Mouse (Mus musculus) adrenal gland, adult (tissue): ENCODE data around the gene Ms4a10.

Source experiments
- DNase-seq, 2 experiments: peaks; one replicate each; pipeline ENCODE4 v3.0.0; 2022 to 2023; ENCODE audit warnings: low spot score in 1 of 2; ENCODE audit not compliant: inconsistent age in 2 of 2

The Ms4a10 gene

DNA sequence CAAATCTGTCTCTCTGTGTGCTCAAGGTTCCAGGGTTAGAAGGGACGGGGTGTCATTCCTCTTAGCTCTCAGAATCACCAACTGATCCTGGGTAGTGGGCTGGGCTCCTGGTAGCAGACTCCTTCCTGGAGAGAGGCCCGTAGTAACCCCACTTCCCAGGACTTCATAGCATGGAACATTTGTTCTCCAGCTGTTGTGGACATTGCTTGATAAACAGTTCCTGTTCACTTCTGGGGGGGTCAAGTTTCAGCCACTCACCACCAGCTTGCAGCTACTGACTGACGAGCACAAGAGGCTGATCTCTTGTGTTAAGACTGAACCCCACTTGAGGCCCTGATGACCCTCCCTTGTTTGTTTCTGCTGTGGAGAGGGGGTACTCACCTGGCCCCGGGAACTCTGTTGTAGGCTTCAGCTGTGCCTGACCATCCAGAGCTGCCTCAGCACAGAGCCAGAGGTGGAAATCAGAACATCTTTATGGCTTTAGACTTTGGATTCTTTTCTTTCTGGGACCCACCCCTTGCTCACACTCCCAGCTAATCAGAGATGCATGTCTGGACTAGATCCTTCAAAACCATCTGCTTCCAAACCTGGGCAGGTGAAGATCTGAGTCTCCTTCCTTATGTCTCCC is at the start of gene Ms4a10:
Gene Ms4a10, minus strand, starts transcription at position 433 of the 628 bp plus-strand sequence.
- DNase-seq = peak in 1 of 2 experiments; percentile 67

DNA sequence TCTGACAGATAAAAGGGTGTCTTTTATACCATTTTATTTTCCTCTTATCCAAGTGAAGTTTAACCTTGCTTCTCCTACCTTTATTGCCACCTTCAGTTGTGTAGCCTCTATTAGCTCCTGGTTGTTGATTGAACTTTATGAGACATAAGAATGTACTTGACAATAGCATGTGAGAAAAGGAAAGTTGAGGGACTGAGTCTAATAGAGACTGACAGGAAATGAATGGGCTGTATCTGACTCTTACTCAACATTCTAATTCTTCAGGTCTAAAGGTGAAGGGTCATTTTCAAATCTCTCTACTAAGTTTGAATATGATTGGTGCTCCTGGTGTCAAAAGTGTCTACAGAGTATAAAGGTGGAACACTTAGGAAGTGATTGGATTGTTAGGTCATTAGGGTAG is 47.9 kb upstream of the Ms4a10 start:
- no peak for DNase-seq

DNA sequence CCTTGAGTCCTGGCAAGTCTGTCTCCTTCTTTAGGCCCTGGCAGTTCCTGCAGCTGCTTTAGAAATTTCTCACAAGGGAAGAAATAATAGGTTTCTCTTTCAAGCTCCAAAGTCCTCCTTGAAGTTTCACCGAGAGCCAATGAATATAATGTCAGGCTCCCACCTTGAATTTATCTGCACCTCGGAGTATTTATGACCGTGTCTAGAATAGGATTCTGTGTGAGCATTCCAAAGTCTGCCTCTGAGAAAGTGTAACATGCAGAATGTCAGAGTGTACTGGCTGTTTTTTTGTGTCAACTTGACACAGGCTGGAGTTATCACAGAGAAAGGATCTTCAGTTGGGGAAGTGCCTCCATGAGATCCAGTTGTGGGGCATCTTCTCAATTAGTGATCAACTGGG is 43.4 kb upstream of the Ms4a10 start, which contains the start of gene Ms4a18:
Gene Ms4a18, minus strand, starts transcription at position 141 of the 400 bp plus-strand sequence.
- DNase-seq = no peak

DNA sequence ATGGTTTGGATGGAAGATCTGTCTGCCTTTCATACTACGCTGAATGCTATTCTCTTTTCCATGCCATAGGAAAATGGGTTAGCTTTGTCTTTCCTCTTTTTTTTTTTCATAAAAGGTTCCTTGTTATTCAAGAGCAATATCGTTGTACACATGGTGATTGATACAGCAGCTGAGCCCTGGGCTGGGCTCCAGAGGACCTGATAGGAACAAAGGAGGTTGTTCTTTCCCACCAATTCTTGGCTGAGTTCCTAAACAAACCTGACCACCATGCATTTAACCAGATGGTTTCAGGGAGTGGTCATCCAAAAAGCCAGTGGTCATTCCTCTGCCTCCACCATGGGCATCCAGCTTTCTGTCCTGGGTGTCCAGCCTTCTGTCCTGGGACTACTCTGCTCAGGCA is 42.8 kb upstream of the Ms4a10 start:
- DNase-seq = peak in 1 of 2 experiments; percentile 10

DNA sequence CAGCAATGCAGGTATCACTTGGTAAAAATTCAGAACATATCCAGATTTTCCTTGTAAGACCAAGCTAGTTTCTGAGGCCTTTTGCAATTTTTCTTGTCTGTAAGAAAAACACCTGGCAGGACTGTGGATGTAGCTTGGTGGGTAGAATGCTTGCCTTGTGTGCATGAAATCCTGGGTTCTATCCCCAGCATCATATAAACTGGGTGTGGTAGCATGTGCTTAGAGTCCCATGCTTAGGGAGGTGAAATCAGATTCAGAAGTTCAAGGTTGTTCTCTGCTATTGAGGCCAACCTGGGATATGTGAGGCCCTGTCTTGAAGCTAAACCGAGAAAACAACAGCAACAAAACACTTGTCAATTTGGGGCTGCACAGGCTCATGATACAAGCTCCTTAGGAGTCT is 41.5 kb upstream of the Ms4a10 start:
- no peak for DNase-seq

DNA sequence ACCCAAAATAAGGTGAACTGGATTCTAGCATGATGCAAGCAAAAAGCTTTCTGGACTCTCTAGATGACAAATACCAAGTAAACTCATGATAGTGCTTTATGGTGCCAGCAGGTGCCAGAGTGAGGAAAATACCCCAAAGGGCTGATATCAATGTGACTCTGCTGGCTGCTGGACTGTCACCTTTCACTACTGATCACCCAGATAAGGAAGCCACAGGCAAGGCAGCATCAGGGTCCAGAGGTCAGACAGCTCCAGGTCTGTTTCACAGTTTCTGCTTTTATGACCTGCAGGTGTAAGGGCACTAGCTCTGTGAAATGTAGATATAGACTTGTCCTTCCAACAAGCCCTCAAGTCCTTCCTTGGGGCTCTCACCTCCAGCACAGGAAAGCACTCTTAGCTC is 41.0 kb upstream of the Ms4a10 start:
- DNase-seq = no peak

DNA sequence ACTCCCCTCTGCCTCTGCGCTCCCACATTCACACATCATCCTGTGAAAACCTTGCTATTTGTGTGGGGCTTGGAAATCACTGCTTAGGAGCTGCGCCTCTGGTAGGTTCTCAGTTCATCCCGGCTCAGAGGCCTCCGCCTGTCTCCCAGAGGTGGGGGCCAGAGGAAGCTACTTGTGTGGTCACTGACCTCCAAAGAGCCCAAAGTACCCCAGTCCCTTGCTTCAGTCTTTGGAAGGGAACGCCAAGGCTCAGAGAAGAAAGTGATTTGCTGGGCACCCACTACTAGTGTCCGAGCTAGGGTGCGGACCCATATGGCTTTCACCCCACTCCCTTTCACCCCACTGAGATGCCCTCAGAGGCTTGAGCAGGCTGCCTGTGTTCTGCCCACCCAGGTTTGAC is 18.7 kb upstream of the Ms4a10 start, which contains the start of gene Ms4a15:
Gene Ms4a15, minus strand, starts transcription at position 101 of the 400 bp plus-strand sequence.
- no peak for DNase-seq

DNA sequence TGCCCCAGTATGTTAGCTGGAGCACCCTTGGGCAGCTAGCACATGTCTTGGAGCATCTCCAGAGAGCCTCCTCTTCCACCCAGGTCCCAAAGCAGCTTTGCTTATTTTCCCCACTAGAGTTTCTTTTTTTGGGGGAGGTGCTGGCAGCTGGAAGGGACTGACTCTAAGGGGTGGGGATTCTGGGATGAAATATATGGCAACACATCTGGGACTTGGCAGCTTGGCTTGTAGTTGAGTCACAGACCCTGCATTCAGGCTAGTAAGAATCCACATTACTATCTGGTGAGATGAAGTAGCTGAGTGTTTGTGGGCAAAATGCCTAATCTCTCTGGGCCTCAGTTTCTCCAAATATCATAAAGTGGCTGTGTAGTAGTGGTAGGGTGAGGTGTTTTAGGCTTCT is 17.4 kb upstream of the Ms4a10 start:
- DNase-seq = no peak

DNA sequence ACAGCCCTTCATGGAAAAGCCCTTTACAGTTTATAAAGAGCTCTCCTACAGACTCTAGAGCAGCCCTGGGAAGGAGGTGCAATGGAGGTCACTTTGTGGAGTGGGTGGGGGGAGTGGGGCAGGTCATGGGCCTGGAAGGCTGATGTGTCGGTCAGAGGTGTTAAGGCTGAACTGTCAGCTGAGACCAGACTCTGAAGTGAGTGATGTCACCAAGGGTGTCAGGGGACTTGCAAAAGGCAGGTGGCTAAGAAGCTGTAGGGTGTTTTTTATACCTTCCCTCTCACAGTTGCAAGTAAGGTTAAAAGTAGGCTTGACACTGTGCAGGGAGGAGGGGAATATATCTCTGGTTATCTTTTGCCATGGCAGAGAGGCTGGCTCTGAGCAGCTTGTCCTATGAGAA is 16.3 kb upstream of the Ms4a10 start:
- no peak for DNase-seq

DNA sequence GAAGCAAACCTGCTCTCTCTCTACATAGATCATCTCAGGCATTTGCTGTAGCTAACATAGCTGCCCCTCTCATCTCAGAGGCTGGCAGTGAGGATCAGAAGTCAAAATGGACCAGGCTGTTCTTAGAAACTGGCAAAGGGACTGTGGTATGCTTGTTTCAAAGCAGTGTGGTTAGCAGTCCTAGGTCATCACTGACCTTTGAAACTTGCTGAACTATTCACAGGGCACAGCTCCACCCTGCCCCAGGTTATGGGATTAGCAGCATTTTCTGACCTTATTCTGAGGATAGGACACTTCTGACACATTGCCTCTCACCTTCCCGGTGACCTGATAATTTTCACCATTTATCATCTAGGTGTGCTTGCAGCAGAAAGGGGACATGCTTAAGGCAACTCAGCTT is 14.1 kb upstream of the Ms4a10 start:
- no peak for DNase-seq

DNA sequence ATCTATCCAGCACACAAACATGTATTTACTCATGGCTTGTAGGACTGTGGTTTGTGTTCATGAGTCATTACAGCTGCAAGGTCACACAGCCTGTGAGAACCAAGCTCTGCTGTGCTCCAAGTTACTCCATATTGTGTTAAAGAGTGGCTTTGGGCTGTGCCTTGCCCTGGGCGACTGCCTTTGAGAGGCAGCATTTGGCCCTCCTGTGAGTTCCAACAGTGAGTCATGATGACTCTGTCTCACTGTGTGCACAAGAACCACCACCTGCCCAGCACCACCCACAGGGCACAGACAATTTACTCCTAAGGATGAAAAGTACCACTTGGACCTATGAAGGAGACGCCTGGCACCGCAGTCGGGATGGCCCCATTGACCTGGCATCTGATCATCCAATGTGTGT is 11.4 kb upstream of the Ms4a10 start:
- DNase-seq = peak; percentile 47 to 73

DNA sequence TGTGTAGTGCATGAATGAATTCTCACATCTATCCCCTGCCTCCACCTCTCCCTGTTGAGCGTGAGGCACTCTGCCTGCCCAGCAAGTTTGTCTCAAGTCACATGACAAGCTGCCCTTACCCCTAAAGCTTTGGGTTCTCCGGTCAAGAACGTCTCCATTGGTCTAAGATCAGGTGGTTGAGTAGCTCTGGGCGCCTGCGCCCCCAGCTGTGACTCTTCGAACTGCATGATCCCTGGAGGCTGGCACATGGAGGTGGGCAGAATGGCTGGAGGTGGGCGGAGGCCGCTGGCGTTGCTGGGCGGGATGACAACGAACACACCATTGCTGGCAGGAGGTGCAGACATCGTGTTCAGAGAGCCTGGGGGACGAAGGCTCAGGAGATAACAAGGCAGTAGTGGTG is 10.1 kb upstream of the Ms4a10 start:
- no peak for DNase-seq

DNA sequence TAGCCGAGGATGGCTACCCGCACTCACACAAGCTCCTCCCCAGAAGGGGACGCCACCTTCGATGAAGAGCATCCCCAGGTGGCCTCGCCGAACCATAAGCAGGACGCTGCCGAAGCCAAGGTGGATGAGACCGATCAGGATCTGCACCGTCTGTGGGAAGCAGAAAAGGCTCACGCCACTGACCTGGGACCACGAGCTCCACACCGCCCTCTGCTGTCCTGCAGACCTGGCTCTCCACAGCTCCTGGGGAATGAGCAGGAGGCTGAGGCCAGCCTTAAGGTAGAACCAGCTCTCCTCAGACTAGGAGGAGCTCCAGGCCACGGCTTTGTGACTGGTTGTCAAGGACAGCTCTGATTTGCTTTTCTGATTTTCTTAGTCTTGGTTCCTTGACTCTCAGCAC is 8.7 kb upstream of the Ms4a10 start:
- peak; percentile 42 to 79 for DNase-seq

DNA sequence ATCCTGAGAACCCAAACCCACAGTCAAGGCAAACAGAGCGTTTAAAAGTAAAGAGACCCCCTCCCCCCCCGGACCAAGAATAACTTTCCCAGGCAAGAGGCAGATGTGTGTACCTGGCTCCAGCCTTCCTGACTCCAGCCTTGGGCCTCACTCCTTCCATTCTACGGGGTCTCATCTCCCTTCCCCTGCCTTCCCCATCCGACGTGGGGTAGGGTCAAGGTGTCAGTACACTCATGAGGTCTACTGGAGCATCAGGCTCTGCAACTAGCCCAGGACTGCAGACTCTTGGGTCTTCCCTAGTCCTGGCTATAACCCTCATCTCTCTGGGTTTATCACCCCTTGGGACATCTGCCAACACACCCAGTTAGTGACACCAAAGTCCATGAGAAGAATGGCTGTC is 5.7 kb upstream of the Ms4a10 start:
- no peak for DNase-seq

DNA sequence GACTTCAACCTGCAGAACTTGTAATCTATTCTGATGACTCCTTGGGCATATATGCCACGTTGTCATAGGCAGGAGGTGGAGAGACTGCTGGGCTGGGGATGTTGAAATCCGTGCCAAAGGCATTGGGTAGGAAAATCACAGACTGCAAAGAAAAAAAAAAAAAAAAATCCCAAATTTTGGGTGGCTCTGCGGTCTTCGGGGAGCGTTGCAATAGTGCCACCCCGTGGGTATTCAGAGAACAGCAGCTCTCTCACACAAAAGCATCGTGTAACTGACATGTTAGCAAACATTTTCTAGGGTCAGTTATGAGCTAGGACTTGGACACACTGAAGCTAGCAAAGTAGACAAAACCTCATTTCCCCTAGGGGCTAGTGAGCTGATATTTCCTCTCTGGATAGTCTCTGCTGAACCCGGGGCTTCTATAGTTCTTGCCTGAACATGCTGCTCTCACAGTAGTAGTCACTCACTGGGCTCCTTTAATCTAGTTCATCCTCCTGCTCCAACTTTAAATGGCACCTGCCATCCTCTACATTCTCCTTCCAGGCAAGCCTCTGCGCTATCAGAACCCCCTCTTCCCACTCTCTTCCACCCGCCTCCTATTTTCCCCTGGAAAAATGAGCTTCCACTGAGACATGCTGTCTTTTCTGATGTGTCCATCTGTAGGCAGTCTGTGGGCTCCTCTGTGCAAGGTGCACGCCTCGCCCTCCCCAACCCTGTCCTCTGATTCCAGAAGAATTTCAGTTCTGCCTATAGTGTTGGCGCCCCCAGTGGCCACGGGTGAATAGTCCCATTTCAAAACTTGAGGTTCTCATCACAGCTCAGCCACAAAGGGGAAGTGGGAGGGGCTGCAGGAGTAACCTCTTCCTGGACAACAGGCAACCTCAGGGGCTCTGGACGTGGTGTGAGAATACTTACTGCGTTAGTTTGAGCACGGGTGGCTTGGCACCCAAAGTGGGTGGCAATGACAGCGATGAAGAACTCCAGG is 5.0 kb upstream of the Ms4a10 start:
- DNase-seq = peak; percentile 72 to 89

DNA sequence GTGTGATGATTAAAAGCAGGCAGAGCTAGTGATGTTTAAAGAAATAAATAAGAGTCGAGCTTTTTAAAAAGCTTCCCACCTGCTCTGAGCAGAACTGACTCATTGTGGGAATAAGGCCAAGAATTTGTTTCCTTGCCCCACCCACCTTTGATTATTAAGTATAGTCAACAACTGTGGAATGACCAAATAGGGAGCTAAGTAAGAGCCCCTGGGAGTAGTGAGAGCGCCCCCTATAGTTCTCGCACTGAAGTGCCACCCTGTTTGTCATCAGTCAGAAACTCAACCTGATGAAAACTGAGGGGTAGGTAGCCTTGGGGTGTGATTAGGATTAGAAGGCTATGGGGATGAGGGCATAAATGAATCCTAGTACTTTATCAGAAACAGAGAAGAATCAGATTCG is 1.8 kb upstream of the Ms4a10 start:
- peak in 1 of 2 experiments; percentile 81 for DNase-seq

DNA sequence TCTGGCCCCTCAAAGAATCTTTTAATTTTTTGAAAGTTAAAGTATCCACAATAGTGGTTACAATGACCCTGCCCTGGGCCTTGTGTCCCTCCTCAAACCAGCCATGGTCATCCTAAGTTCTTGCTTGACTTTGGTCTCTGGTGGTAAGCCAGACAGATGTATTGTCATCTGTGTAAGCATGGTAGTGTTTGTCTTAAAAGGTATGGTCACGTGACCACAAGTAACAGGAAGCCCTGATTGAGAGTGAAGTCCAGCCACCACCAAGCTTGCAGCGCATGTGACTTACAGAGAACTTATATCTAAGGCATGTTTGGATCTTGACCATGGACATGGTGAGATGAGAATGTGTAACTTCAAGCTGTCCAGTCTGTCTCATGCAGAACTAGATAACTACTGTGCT is 717 bp upstream of the Ms4a10 start:
- DNase-seq = no peak

DNA sequence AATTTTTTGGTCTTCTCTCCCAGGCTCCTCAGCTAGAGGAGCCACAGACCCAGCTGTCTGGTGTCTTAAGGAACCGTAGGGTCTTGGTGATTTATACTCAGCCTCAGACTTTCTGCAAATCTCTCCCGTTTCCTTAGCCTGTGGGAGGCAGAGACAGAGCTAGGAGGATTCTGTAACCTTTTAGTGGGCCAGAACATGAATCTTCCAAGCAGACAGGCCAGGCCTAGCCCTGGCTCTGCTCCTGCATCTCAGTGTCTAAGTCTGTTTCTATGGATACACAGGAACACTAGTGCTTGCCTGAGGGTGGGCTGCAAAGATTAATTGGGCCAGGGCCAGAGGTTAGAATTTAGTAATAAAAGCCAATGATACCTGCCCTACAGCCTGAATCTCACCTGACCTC is 1.3 kb downstream of the Ms4a10 start:
- DNase-seq = no peak

DNA sequence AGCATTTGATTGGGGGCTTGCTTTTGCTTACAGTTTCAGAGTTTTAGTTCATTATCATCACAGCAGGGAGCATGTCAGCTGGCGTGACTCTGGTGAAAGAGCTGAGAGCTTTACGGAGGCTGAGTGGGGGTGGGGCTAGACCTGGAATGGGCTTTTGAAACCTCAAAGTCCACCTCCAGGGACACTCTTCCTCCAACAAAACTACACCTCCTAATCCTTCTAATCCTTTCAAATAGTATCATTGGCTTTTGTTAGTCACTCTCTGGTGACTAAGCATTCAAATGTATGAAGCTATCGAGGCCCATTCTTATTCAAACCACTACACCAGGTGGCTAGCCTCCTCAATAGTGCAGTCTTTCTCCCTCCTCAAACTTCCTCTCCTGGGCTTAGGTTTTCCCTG is 1.8 kb downstream of the Ms4a10 start:
- DNase-seq = no peak

DNA sequence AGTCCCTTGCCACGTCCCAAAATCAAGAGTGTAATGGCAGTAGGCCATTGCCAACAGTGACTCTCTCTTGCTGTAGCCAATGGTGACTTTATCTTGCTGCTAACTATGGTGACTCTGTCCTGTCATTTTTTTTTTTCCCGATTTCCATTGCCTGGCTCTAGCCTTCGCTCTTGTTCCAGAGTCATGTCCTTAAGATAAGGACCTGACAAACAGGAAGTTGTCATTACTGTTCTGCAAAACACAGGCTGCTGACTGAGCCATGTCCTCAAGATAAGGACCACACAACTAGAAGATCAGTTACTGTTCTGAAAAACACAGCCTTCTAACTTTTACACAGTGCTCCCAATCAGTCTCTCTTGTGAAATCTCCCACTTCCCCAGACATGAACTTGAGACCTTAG is 4.0 kb downstream of the Ms4a10 start:
- DNase-seq = no peak

DNA sequence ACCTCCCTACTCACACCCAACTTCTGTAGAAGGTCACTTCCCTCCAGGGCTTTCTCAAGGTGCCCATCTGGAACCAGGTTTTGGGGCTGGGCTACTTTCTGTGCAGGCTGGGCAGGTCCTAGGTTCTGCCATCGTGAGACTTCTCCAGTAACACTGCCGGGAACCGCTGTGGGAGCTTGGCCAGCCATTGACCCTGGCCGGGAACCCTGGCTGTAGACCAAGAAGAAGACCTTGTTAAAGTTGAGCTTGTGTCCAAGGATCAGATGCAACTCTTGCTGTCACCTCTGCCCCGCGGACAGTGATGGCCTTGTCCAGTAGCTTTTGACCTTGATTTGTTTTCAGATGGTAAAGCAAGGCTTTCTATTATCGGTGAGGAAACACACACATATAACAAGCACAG is 5.9 kb downstream of the Ms4a10 start:
- DNase-seq = peak; percentile 87 to 96

DNA sequence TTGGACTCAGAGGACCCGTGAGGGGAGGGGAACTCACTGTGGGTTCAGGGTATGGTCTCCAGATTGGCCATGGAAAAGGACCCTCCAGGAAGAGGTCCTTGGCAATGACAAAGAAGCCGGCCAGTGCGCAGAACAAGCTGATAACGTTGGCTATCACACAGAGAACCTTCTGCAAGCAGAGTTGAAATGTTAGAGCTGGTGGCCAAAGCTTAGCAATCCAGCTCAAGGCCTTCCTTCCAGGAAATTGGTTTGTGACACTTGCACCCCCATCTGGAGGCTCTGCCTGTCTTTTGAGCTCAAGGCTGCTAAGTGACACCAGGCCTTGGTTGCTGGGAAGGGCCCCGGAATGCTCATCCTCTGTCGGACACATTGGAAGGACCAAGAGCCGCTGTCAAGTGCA is 8.7 kb downstream of the Ms4a10 start:
- DNase-seq = peak; percentile 64 to 91
